Mouse (Mus musculus) adrenal gland, postnatal 14 days (tissue): Measurements from ENCODE around the gene Grin2d. TPM values are rescaled to one million over a fixed set of nuclear protein-coding genes. Genes with fewer than 3 reads are reported as not detected.

ENCODE experiments used
- DNase-seq: peaks from one replicate; pipeline ENCODE4 v3.0.0; 2021; ENCODE audit warnings: mixed read lengths
- total RNA-seq: library from RNA; stranded (reverse); gene quantifications from 2 replicates; pipeline ENCODE4 v1.2.3, GENCODE M21; 2021

The Grin2d gene
- total RNA-seq, 1 experiment from 2014 or later = 0.93 TPM

- DNase-seq = no peak
Measured at GRCm38 (mm10) chr7:45782271-45782670, 95.9 kb downstream of the Grin2d start.

Other genes starting within 250 kb of the Grin2d start
- 4.9 and 8.5 TPM in 2 replicates for gene Mamstr, start 238.4 kb downstream of the Grin2d start, total RNA-seq
- gene Fut2, start 212.0 kb downstream of the Grin2d start, total RNA-seq = 0.11 TPM in 1 of 2 replicates, not detected in the other
- 0.26 TPM in 1 of 2 replicates, not detected in the other for gene Ntn5, start 194.4 kb downstream of the Grin2d start, total RNA-seq
- 0.22 and 0.41 TPM in 2 replicates for gene Sec1, start 184.0 kb downstream of the Grin2d start, total RNA-seq
- gene Car11, start 178.5 kb downstream of the Grin2d start, total RNA-seq = 10.5 and 16.9 TPM in 2 replicates
- 31.2 and 46.3 TPM in 2 replicates for gene Dbp, start 173.3 kb downstream of the Grin2d start, total RNA-seq
- gene Rpl18, start 162.9 kb downstream of the Grin2d start, total RNA-seq = 927 and 1,052 TPM in 2 replicates
- 32.3 and 34.4 TPM in 2 replicates for gene Sphk2, start 160.4 kb downstream of the Grin2d start, total RNA-seq
- 0.45 and 0.74 TPM in 2 replicates for gene Fam83e, start 157.2 kb downstream of the Grin2d start, total RNA-seq
- gene Spaca4, start 152.6 kb downstream of the Grin2d start, total RNA-seq = not detected in 2 replicates
- 7.5 and 9.9 TPM in 2 replicates for gene Lmtk3, start 94.6 kb downstream of the Grin2d start, total RNA-seq
- gene Sult2b1, start 93.7 kb downstream of the Grin2d start, total RNA-seq = 0.52 and 1.0 TPM in 2 replicates
- gene Cyth2, start 63.8 kb downstream of the Grin2d start, total RNA-seq = 97.5 and 114 TPM in 2 replicates
- gene Kcnj14, start 53.6 kb downstream of the Grin2d start, total RNA-seq = 0.48 and 0.60 TPM in 2 replicates
- 28.0 and 29.9 TPM in 2 replicates for gene Grwd1, start 47.4 kb downstream of the Grin2d start, total RNA-seq
- gene Kdelr1, start 5.6 kb downstream of the Grin2d start, total RNA-seq = 123 and 135 TPM in 2 replicates
- 0.59 TPM in 1 of 2 replicates, not detected in the other for gene Syngr4, start 18.3 kb upstream of the Grin2d start, total RNA-seq
- 80.0 and 80.8 TPM in 2 replicates for gene Tmem143, start 18.6 kb upstream of the Grin2d start, total RNA-seq
- gene Emp3, start 43.0 kb upstream of the Grin2d start, total RNA-seq = 212 TPM in 2 replicates
- gene Ccdc114, start 45.7 kb upstream of the Grin2d start, total RNA-seq = 9.7 and 11.0 TPM in 2 replicates
- 0.90 and 15.1 TPM in 2 replicates for gene Abcc6, start 151.9 kb upstream of the Grin2d start, total RNA-seq
- gene Nomo1, start 155.3 kb upstream of the Grin2d start, total RNA-seq = 53.0 and 60.3 TPM in 2 replicates
- gene Kcnj11, start 222.4 kb upstream of the Grin2d start, total RNA-seq = 1.0 and 1.3 TPM in 2 replicates